Mouse (Mus musculus) heart, postnatal 14 days (tissue): ENCODE measurements around the gene Dennd6a. TPM values are rescaled to one million over a fixed set of nuclear protein-coding genes. Genes with fewer than 3 reads are reported as not detected.

Experiments used
- DNase-seq, 2 experiments: peaks; one replicate each; pipeline ENCODE4 v3.0.0; 2021 to 2022
- intact Hi-C: fragments of 180-260 bp; cut with DNase I; formaldehyde crosslinking; loops from one replicate; pipeline ENCODE4 v1.15.1; 2025
- total RNA-seq, 2 experiments: library from RNA; stranded (reverse); gene quantifications; 2 replicates each; pipeline ENCODE4 v1.2.3; 2021

Gene Dennd6a
- total RNA-seq, 2 experiments from 2014 or later = 21.0 to 22.6 TPM

GRCm38 (mm10) chr14:26637851-26638707 lies 64.4 kb downstream of the Dennd6a start, which contains the start of gene Arf4:
Arf4 (plus strand) TSS chr14:26638074.
- peak; percentile 98 to 99 for DNase-seq
- intact Hi-C loops = loop anchor here (2.0 to 5.0 kb wide), 3 partner anchors 31 to 141 kb away; partner anchors contain the start of genes Pde12 and Slmap

- intact Hi-C loops = loop anchor here (2.0 to 5.0 kb wide), 2 partner anchors 104 to 141 kb away; partner anchors contain the start of gene Slmap
- DNase-seq = peak; percentile 59 to 67
Measured at GRCm38 (mm10) chr14:26638708-26639084, 65.0 kb downstream of the Dennd6a start.

GRCm38 (mm10) chr14:26639251-26639650 lies 65.6 kb downstream of the Dennd6a start:
- intact Hi-C loops = loop anchor here (2.0 to 5.0 kb wide), 2 partner anchors 104 to 142 kb away; partner anchors contain the start of gene Slmap
- peak in 1 of 2 experiments; percentile 10 for DNase-seq

GRCm38 (mm10) chr14:26639961-26640360 lies 66.3 kb downstream of the Dennd6a start:
- peak in 1 of 2 experiments; percentile 12 for DNase-seq
- intact Hi-C loops = loop anchor here (2.0 to 5.0 kb wide), 2 partner anchors 105 to 143 kb away; partner anchors contain the start of gene Slmap

- intact Hi-C loops = no loop called here
- DNase-seq = no peak
Measured at GRCm38 (mm10) chr14:26643006-26643624, 69.5 kb downstream of the Dennd6a start.

- peak in 1 of 2 experiments; percentile 13 for DNase-seq
- intact Hi-C loops = no loop called here
Measured at GRCm38 (mm10) chr14:26645989-26646650, 72.5 kb downstream of the Dennd6a start.

- intact Hi-C loops = no loop called here
Measured at GRCm38 (mm10) chr14:26647811-26648210, 74.2 kb downstream of the Dennd6a start.

GRCm38 (mm10) chr14:26651901-26652300 lies 78.2 kb downstream of the Dennd6a start:
- DNase-seq = no peak
- intact Hi-C loops = no loop called here

More at GRCm38 (mm10) chr14:26647811-26648210, 74.2 kb downstream of the Dennd6a start:
- DNase-seq = no peak

GRCm38 (mm10) chr14:26658178-26658577 lies 84.5 kb downstream of the Dennd6a start:
- DNase-seq = no peak
- intact Hi-C loops = no loop called here

- intact Hi-C loops = no loop called here
- DNase-seq = no peak
Measured at GRCm38 (mm10) chr14:26660233-26660632, 86.6 kb downstream of the Dennd6a start.

- DNase-seq = no peak
- intact Hi-C loops = no loop called here
Measured at GRCm38 (mm10) chr14:26662016-26662415, 88.4 kb downstream of the Dennd6a start.

GRCm38 (mm10) chr14:26662488-26662887 lies 88.8 kb downstream of the Dennd6a start:
- intact Hi-C loops = no loop called here
- DNase-seq = no peak

- no peak for DNase-seq
- intact Hi-C loops = no loop called here
Measured at GRCm38 (mm10) chr14:26663851-26664250, 90.2 kb downstream of the Dennd6a start.

- no peak for DNase-seq
- intact Hi-C loops = loop anchor here (2.0 kb wide), 1 partner anchor 31 kb away; no protein-coding TSS in a partner anchor
Measured at GRCm38 (mm10) chr14:26667991-26668370, 94.3 kb downstream of the Dennd6a start.

- peak; percentile 37 to 55 for DNase-seq
- intact Hi-C loops = loop anchor here (2.0 kb wide), 1 partner anchor 32 kb away; no protein-coding TSS in a partner anchor
Measured at GRCm38 (mm10) chr14:26668371-26669291, 95.0 kb downstream of the Dennd6a start.

- DNase-seq = peak; percentile 84 to 86
- intact Hi-C loops = loop anchor here (2.0 to 10.0 kb wide), 3 partner anchors 33 to 425 kb away; partner anchors contain the start of gene Appl1
Measured at GRCm38 (mm10) chr14:26669292-26670073, 95.8 kb downstream of the Dennd6a start, which contains the start of gene Pde12. Pde12 (minus strand) TSS chr14:26669883.

GRCm38 (mm10) chr14:26670964-26671363 lies 97.3 kb downstream of the Dennd6a start:
- DNase-seq = no peak
- intact Hi-C loops = loop anchor here (10.0 kb wide), 2 partner anchors 304 to 424 kb away; partner anchors contain the start of gene Appl1
